Mouse (Mus musculus): Measurements from ENCODE around the gene Sync.

Gene Sync

DNA sequence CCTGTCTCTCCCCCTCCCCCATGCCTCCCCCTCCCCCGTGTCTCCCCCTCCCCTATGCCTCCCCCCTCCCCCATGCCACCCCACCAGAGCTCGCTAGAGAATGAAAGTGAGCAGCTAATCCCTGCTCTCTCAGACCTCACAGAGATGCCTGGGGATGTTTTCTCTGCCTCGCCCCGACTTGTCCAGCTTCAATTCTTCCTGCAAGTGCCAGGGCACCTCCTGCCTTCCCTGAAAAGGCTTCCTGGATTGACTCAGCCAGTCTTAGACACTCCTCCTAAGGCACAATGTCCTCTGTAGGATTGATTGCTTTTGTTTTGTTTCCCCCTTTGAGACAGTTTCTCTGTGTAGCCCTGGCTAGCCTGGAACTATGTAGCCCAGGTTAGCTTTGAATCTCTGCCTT lies 26.2 kb upstream of the Sync start, which contains the start of gene C77080:
Gene C77080 (minus strand): TSS at position 209 of the 400 bp plus-strand sequence.
- CTCF ChIA-PET: interaction anchor here (0.5 kb wide), 1 partner anchor 457 kb away, joined by 3 read pairs; no protein-coding TSS in a partner anchor

DNA sequence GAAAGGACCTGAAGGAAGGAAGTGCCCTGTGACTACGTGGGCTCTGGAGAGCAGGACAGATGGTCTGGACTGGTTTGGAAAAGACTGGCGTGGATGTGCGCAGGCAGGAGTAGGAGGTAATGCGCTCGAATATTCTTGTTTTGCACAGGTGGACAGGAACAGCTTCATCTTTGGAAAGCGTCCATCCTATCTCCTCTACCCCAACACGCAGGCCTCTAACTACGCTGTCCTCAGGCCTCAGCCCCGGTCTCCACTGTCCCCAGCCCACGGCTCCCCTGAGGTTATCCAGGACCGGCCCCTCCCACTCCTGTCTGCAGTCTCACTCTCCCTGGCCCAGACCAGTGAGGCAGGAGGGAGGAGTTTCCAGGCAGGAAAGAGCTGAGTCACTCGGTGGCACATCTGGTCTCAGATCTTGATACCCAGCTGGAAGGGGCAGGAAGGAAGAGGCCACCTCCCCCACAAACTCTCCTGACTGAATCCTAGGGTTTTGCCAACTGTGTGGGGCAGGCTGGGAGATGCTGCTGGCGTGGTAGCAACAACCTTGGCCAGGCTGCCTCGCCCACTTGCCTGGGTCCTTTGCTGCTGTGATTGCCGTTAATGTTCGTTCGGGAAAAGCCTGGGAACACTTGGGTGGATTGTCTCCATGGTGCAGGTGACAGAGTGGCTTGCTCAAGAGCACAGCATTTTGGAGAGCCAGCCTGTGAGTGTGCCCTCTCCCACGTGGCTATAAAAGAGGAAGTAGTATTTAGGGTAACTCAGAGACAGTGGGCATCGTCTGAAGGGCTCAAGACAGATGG lies 24.0 kb upstream of the Sync start:
- CTCF ChIA-PET: no interaction called here

DNA sequence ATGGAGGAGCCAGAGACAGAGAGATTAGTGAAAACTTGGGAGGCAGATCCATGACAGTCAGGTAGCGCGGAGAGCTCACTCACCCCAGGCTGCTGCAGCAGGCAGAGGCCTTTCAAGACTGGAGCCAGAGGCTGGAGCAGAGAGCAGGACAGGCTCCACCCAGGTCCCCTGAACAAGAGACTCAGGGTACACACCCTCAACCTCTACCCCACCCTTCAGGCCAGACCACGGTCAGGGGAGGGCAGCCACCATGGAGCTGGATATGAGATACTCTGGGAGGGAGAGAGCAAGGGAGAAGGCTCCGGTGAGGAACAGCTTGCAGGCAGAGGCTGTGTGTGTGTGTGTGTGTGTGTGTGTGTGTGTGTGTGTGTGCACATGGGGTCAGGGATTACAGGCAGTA lies 21.2 kb upstream of the Sync start:
- CTCF ChIA-PET: interaction anchor here (0.5 kb wide), 1 partner anchor 10 kb away, joined by 4 read pairs; no protein-coding TSS in a partner anchor

DNA sequence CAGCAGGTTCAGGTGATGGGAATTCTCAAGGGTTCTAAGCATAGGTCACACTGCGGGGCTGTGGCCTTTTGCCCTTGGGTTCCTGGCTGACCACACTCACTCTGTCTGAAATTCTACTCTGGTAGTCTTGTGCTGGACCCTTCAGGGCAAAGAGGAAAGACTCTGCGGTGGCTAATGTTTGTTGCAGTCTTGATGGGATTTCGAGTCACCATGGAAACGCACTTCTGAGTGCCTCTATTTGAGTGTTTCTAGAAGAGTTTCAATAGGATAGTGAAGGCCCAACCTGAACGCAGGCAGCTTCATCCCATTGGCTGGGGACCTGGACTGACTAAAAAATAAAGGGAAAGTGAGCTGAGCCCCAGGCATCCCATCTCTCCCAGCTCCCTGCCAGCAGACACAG lies 20.6 kb upstream of the Sync start:
- CTCF ChIA-PET: no interaction called here

DNA sequence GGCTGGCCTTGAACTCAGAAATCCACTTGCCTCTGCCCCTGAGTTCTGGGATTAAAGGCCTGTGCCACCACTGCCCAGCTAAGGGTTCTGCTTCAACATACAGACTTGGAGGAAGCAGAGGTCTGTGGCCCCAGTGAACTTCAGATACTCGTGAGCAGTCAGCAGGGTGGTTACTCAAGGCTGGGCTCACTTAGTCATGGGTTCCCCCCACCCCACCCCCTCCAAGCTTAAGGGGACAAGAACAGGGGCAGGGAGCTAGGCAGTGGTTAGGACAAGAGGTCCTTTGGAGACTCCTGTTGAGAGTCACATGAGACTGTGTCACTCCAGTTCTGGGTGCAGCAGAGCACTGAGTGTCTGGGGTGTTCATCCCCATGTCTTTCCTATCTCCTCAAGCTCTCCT lies 18.7 kb upstream of the Sync start:
- CTCF ChIA-PET: interaction anchor here (0.6 to 0.7 kb wide), 2 partner anchors 15 to 50 kb away, joined by 6 to 22 read pairs; no protein-coding TSS in a partner anchor

DNA sequence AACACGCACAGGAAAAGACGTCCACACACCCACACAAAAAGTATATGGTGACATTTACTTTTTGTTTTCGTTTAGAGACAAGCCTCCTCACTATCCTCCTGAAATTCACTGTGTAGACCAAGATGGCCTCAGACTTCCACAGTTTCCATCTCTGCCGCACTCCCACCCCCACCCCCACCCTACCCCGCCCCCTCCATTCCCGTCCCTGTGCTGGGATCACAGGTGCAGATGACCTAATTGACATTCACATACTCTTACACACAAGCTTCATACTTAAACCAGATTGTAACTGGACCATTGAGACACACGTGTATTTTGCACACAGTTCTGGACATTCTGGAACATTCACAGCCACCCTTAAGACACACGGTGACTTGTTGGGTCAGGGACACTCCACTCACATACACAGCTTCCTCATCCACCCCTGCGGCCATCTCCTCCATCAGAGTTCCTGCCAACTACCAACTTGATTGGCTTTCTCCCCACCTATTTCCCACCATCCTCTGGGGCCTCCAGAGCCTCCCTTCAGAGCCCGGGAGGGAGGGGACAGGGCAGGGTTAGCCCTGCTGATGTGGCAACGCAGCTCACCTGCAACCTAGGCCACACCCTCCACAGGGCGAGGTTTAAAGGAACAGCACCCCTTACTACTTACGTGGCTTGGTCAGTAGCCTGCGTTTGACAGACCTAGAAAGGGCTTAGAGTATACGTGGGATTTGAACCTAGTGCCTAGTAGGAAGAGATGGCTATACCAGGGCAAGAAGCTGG lies 15.2 kb upstream of the Sync start:
- CTCF ChIA-PET: no interaction called here

DNA sequence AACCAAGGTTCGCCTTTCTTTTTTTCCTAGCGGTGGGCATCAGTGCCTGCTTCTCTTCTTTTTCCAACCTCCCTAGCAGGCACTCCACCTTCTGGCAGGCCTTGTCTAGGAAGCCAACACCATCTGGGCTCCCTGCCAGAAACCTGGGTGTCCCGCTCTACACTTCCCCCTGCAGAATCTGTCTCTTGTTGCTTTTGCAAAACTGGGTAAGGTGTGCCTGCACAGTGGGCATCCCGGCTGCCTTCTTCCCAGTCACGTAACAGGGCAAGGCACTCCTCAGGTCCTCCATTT lies 14.7 kb upstream of the Sync start:
- CTCF ChIA-PET: no interaction called here

DNA sequence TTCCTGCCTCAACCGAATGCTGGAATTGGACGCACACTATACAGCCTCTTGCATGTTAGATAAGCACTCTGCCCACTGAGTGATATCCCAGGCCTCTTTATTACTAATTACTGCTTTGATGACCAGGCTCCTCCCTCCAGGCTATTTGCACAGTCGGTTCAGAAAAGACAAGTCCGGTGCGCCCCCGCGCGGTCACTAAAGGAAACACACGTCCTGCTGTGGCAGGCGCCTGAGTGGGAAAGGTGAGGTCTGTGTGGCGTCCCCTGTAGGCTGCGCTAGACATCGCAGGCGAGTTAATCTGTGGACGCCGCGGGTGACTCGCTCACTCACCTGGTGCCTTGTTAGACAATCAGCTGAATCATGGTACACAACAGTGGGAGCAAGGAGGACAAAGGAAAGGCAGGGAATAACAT lies 11.0 kb upstream of the Sync start:
- CTCF ChIA-PET: interaction anchor here (0.6 to 0.7 kb wide), 2 partner anchors 43 to 69 kb away, joined by 3 to 5 read pairs; no protein-coding TSS in a partner anchor

DNA sequence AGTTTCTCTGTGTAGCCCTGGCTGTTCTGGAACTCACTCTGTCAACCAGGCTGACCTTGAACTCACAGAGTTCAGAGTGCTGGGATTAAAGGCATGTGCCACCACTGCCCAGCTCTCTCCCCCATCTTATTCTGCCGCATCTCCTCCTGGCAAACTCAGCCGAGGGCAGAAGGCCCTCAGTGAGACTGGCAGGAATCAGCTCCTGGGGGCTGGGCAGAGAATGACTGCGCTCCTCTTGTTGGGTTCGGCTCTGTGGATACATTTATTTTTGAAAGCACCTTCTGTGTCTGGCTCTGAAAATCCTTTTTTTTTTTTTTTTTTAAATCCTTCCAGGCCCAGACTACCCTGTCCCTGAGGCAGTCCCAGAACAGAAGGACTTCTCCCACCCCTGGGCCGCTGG lies 4.6 kb upstream of the Sync start:
- CTCF ChIA-PET: no interaction called here

DNA sequence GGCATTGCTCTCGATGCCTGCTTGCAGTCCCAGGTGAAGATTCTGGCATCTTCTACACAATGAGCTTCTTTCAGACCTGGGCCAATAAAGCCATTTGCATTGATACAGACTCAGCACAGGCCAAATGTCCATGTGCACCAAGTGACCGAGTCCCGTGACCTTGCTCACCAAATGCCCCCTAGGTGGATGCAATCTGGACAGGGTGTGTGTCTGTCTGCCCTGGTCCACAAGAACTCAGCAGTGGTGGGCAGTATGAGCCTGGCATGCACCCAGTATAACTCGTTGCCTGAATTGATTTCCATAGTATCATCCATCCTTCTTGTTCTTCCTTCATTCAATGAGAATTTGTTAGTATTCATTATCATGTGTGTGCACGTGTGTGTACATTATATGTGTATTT lies 4.2 kb upstream of the Sync start:
- CTCF ChIA-PET: no interaction called here

DNA sequence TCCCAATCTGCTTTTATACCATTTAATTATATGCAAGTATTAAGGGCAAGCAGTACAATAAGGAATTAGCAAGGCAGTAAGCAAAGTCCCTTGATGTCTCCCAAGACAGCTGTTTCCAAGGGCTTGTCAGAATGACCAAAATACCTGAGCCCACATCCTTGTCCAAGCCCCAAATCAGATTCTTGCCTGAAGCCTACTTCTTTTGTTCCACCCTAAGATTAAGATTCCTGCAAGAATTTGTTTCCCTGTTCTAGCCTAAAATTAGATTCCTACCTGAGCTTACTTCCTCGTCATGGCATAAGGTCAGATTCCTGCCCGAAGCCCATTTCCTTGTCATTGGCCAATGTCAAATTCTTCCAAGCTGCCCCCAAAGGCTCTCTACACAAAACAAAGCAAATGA lies 2.7 kb upstream of the Sync start:
- CTCF ChIA-PET: no interaction called here

DNA sequence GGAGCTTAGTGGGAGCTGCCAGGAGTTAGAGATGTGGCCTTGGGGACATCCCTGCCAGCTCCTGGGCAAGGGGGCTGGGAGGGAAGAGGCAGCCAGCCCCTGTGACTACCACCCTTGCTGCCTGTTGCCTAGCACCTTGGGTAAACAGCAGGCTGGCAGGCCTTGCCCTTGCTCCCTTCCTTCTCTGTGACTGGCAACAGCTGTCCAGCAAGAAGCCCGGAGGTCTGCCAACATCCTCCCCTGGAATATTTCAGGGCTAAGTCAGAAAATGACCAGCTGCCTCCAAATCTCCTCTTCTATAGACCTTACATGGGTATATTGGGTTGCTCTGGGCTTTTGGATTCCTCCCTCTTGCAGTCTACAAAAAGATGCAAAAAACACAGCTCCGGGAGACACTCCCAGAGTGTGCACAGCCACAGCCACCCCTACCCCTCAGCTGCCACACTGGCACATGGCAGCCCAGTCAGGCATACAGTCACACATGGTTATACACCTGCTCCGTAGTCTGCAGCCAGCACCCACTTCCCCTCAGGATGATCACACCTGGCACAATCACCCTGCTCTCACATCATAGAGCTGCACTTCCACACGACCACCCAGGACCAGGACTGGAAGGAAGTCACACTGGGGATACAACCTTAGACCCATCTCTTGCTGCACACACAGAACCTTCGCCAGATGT lies 1.3 kb upstream of the Sync start:
- CTCF ChIA-PET: no interaction called here

DNA sequence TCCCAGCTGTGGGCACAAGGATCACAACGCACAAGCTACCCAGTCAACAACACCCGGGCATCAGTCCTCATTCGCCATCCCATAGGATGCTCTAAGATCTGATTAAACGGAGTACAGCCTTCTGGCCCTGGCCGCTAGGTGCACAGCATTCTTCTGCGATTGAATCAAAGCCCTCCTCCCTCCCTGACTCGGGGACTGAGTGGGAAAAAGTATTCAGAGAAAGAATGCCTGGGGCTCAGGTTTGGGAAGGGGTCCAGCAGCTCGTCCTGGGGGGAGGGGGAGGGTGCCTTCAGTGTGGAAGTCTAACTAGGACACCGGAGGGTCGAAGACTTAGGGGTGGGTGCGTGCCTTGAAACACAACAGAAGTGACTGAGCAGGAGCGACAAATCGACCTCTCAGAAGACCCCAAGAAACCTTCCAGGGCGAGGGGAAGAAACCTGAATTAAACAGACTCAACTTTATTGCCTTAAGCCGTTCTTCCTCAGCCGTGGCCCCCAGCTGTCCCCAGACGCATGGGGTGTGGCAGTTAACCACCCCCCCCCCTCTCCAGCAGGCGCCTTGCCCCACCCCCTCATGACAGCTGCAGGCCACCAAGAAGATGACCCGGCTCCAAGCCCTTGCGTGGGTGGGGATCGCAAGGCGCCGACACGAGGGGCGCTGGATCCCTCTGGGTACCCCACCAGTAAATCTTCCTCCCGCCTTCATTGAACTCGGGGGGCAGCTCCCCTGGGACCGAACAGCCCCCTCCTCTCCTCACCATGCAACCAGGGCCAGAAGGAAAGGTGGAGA lies 540 bp upstream of the Sync start:
- CTCF ChIA-PET: no interaction called here

DNA sequence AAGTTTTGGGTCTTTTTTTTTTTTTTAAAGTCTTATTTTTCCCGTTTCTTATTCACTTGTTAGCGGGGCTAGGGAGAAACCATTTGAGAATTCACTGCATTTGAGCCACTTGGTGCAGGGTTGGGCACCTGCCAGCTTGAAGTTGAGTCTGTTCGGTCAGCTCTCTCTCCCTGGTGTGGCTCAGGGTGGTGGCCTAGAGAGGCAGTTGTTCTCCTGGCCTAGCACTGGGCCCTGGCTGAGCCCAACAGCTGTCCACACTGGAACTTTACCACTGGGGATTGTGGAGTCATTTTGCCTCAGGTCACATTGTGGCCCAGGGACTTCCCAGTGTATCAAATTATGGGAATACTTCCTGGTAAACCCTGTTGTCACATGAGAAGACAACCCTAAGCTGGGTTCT lies 650 bp downstream of the Sync start:
- CTCF ChIA-PET: no interaction called here

DNA sequence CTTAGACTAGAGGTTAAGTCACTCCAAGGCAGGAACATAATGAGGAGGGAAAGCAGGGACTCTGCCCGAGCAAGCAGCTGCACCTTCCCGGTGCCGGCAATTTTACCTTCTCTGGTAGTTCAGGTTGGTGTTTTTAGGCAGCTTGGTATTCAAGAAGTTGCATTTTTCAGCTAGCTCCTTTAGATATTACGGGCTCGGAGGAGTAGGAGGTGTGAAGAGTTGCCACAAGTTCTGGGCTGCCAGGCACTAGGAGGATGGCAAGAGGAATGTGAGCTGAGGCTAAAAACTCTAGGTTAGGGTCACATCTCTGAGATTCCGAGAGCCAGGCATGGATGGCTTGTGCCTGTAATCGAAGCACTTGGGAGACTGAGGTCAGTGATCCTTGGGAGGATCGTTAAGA lies 2.3 kb downstream of the Sync start:
- CTCF ChIA-PET: interaction anchor here (0.6 kb wide), 1 partner anchor 55 kb away, joined by 4 read pairs; no protein-coding TSS in a partner anchor

DNA sequence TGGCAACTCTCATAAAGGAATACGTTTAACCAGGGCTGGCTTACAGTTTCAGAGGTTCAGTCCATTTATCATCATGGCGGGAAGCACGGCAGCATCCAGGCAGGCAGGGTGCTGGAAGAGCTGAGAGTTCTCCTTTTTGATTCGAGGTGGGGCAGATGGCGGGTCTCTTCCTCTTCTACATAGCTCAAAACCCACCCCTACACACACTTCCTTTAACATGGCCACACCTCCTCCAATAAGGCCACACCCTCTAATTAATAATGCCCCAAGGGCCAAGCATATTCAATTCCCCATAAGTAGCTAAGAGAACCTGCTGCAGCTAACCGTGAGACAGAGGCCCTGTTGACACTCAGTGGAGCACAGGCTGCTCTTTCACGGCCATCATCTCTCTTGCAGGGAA lies 5.4 kb downstream of the Sync start:
- CTCF ChIA-PET: no interaction called here

DNA sequence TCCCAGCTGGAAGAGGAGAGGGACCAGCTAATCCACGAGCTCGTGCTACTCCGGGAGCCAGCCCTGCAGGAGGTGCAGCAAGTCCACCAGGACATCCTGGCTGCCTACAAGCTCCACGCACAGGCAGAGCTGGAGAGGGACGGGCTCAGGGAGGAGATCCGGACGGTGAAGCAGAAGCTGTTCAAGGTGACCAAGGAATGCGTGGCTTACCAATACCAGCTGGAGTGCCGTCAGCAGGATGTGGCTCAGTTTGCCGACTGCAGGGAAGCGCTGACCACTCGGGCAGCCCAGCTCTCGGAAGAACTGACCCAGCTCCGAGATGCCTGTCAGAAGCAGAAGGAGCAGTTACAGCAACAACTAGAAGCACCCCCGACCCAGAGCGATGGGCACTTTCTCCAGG lies 6.3 kb downstream of the Sync start:
- CTCF ChIA-PET: no interaction called here

DNA sequence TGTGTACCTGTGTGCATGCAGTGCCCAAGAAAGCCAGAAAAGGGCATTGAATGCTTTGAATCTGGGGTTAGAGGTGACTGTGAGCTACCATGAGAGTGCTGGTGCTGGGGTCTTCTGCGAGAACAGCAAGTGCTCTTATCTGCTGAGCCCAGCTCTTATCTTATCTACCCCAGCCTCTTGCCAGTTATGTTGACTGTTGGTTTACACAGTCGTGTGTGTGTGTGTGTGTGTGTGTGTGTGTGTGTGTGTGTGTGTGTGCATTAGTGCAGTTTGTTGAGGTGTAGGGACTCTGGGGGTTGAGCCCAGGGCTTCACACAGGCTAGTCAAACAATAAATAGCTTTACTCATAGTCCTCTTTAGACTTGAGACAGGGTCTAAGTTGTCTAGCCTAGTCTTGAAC lies 7.8 kb downstream of the Sync start:
- CTCF ChIA-PET: interaction anchor here (0.6 kb wide), 1 partner anchor 316 kb away, joined by 3 read pairs; no protein-coding TSS in a partner anchor

DNA sequence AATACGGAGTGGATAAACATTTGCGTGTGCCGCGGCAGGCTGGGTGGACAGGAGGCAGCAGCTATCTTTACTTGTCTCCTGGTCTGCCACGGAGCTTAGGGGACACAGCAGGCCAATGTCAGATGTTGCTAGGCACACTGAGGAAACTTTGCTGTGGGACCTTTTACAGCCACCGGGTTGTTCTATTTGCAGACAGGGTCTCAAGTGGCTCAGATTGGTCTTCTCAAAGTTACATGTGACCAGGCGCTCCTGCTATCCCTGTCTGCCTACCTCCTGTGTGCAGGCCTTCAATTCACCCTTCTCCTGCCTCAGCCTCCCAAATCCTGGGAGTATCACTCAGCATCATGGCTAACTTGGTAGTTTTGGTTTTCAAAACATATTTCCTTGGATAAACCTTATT lies 8.6 kb downstream of the Sync start:
- CTCF ChIA-PET: no interaction called here

DNA sequence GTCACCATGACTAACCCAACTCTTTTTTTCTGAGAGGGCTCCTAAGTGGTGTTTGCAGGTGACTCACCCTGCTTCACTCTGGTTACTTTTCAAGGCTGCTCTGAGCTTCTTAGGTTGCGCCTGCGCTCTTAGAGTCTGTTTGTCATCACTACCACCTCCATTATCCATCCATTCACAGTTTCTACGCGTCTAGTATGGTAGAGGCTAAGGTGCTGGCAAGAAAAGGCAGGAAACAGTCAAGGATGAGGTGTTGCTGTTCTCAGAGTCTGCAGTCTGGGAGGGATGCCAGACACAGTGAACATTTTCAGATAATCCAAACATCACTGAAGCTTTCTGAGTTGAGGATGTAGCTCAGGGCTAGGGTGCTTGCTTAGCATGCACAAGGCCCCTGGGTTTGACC lies 10.3 kb downstream of the Sync start:
- CTCF ChIA-PET: no interaction called here

DNA sequence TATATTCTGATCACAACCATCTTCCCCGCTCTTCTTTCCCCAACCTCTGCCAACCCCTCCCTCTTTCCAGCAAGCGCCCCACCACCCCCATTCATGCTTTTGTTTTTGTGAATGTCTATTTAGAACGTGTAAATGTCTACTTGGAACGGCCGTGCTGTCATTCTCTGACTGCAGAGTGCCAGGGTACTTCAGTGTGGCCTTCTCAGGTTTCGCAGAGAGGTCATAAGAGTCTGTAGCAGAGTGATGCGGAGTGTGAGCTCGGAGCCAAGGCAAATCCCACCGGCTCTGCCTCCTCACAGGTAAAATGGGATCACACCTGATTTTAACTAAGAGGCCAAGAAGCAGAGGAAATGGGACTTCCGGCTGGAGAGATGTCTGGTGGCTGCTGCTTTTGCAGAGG lies 11.7 kb downstream of the Sync start:
- CTCF ChIA-PET: no interaction called here

DNA sequence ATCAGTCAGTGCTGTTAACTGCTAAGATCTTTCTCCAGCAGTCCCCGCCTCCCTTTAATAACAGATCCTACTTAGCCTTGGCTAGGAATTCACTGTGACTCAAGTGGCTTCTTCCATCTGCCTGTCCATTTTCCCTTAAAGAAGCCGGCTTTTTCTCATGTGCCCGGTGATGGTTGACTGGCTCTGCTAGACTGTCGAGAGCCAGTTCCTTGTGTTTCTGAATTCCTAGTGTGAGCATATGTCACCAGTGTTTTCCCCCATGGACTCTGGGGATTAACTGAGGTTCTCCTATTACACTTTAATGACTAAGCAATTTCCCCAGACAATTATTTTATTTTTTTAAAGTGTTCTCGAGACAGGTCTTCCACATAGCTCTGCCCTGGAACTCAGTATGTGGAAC lies 16.0 kb downstream of the Sync start:
- CTCF ChIA-PET: no interaction called here

Data from spleen, embryonic (tissue).